Mouse (Mus musculus) embryonic facial prominence, embryonic 12.5 days (tissue): ENCODE data around the gene Sgip1. TPM values are rescaled to one million over a fixed set of nuclear protein-coding genes. Genes with fewer than 3 reads are reported as not detected.

Experiments
- ATAC-seq: fragments of 200-750 bp; cut with Nextera tagmentation; 2 replicates; pipeline ENCODE4 v1.8.0; 2017; ENCODE audit not compliant: insufficient number of reproducible peaks, insufficient read depth, low FRiP score, low TSS enrichment
- H3K27ac ChIP-seq: fragments of 300-500 bp; sonication (generic); 2 replicates; pipeline ENCODE4 v1.5.1; 2016; ENCODE audit warnings: mild to moderate bottlenecking
- H3K27me3 ChIP-seq: fragments of 300-500 bp; sonication (generic); 2 replicates; pipeline ENCODE4 v1.6.1; 2016; ENCODE audit warnings: mild to moderate bottlenecking, moderate library complexity
- H3K36me3 ChIP-seq: fragments of 300-500 bp; sonication (generic); 2 replicates; pipeline ENCODE4 v1.6.1; 2016; ENCODE audit warnings: mild to moderate bottlenecking
- H3K4me1 ChIP-seq: fragments of 300-500 bp; sonication (generic); 2 replicates; pipeline ENCODE4 v1.6.1; 2016
- H3K4me2 ChIP-seq: fragments of 300-500 bp; sonication (generic); replicated peaks from 2 replicates; pipeline ENCODE4 v1.6.1; 2016; ENCODE audit warnings: mild to moderate bottlenecking, moderate library complexity
- H3K4me3 ChIP-seq: fragments of 300-500 bp; sonication (generic); 2 replicates; pipeline ENCODE4 v1.5.1; 2016; ENCODE audit warnings: mild to moderate bottlenecking
- H3K9ac ChIP-seq: fragments of 300-500 bp; sonication (generic); 2 replicates; pipeline ENCODE4 v1.6.1; 2016; ENCODE audit warnings: mild to moderate bottlenecking, moderate library complexity
- H3K9me3 ChIP-seq: fragments of 300-500 bp; sonication (generic); 2 replicates; pipeline ENCODE4 v1.6.1; 2016; ENCODE audit warnings: mild to moderate bottlenecking, moderate library complexity
- WGBS: fragments of 180-500 bp; shearing (Covaris S2); methylation state at CpG from one replicate; pipeline ENCODE4 v1.1.7; 2016; 5-methylcytosine and 5-hydroxymethylcytosine counted together
- polyA plus RNA-seq: library from polyadenylated mRNA; unstranded; fragments of >200 nt; fragmentation: Nextera tagmentation; extraction: Ambion mirVana; gene quantifications from 2 replicates; pipeline ENCODE4 v1.2.1, GENCODE M21; 2016

The Sgip1 gene
- polyA plus RNA-seq, 1 experiment from 2014 or later: 14.1 TPM

DNA sequence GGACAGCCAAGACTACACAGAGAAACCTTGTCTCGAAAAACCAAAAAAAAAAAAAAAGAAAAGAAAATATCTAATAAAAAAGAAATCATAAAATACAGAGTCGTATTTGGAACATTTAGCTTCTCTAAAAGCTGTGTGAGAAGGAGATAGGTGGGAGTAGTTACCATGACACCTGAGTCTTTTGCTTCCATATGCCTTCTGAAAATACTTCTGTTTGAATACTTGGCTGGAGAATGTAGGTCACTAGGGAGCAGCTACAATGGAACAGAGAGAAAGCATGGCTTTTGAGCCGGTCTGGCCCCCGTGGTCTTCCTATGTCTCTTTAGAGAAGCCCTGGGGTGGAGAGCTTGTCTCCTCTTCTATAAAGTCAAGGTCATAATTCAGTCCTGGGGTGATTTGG, 143.1 kb downstream of the Sgip1 start:
- no peak for ATAC-seq
- no peak overlapping the region for H3K9ac ChIP-seq
- no peaks in the 10 kb centered on the region for H3K36me3 ChIP-seq
- H3K4me1 ChIP-seq: no peaks in the 10 kb centered on the region
- no peaks in the 10 kb centered on the region for H3K27me3 ChIP-seq
- 95% methylated on average over 4 of the region's 4 CpGs for WGBS
- H3K9me3 ChIP-seq: no peaks in the 10 kb centered on the region
- H3K4me3 ChIP-seq: no peak overlapping the region
- H3K27ac ChIP-seq: no peak overlapping the region
- no peak overlapping the region for H3K4me2 ChIP-seq

DNA sequence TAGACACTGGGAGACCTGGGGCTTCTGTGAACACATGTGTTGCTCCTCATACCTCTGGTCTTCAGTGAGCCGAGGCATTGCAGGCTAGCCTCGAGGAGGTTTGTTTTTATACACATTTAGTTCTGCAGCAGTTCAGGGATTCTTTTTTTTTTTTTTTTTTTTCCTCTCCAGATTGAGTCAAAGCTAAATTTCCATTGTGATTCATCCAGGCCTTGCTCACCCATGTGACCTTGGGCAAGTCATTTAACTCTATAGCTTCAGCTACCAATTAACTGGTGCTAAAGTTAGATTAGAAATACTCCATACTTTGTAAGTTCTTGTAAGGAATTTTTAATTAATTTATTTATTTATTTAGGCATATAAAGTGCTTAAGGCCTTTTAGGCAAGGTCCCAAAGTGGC, 145.4 kb downstream of the Sgip1 start:
- no peak overlapping the region for H3K9ac ChIP-seq
- H3K4me1 ChIP-seq: no peaks in the 10 kb centered on the region
- no peaks in the 10 kb centered on the region for H3K9me3 ChIP-seq
- H3K4me2 ChIP-seq: no peak overlapping the region
- no peak overlapping the region for H3K4me3 ChIP-seq
- H3K27me3 ChIP-seq: no peaks in the 10 kb centered on the region
- no peaks in the 10 kb centered on the region for H3K36me3 ChIP-seq
- WGBS: 76% methylated on average over 2 of the region's 2 CpGs
- no peak overlapping the region for H3K27ac ChIP-seq
- ATAC-seq: no peak

DNA sequence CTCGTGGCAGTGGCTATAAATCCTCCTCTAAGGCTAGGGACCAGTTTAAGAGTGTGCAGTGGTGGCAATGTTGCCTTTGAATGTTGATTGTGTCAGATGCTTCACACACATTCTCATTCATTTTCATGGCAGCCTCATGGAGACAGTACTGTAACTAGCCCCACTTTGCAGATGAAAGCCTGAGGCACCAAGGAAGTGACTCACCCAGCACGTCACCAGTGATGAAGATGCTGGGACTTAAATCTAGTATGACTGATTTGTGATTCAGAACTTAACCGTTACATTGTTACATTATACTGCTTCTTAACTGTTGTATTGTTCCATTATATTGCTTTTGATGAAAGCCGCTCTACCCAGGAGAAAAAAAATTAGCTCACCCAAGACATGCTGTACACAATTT, 145.8 kb downstream of the Sgip1 start:
- no peak overlapping the region for H3K4me2 ChIP-seq
- no peak overlapping the region for H3K27ac ChIP-seq
- 89% methylated on average over 4 of the region's 4 CpGs for WGBS
- no peaks in the 10 kb centered on the region for H3K4me1 ChIP-seq
- no peaks in the 10 kb centered on the region for H3K9me3 ChIP-seq
- H3K4me3 ChIP-seq: no peak overlapping the region
- ATAC-seq: no peak
- no peak overlapping the region for H3K9ac ChIP-seq
- no peaks in the 10 kb centered on the region for H3K27me3 ChIP-seq
- H3K36me3 ChIP-seq: no peaks in the 10 kb centered on the region

DNA sequence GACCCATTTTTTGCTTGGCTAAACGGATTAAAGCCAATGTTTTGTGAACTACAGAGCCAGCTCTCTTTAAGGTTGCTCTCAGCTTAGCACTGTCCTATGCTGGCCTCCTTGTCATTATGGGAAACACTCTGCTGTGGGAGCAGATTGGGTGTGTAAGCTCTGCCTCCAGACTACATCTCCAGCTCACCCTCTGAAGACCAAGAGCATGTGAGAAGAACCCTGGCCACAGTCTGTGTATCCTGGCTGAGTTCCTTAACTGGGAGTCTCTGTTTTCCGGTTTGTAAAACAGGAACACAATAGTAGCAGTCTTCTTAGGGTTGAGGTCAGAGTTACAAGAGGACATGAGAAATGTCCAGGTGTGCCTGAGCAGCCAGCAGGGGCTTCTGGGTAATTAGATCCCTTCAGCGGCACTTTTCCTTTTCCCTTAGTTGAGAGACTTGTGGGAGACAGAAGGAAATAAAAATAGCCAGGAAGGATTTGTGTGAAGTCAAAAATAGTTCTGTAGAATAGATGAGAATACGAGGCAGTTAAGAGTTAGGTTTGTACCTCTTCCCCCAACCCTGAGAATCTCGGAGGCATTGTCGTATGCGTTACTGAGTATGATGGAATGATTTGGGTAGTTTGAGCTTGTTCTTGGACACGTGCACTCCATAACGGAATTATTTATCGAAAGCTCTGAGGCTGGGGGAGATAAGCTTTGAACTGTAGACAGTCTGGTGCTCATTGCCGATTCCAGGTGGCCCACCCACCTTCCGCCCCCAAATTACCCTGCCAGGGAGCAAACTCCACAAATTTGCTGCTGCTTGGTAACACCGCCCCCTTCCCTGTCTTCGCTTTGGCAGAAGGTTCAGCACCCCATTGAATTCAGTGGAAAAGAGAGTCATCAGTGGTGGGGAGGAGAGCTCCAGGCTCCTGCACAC, 146.9 kb downstream of the Sgip1 start:
- Histone ChIP-seq H3K9me3 (no peaks in the 10 kb centered on the region), H3K4me3 (no peak overlapping the region), H3K36me3 (no peaks in the 10 kb centered on the region), H3K4me2 (no peak overlapping the region), H3K27me3 (no peaks in the 10 kb centered on the region), H3K9ac (no peak overlapping the region), H3K4me1 (no peaks in the 10 kb centered on the region), H3K27ac (no peak overlapping the region)
- 82% methylated on average over 14 of the region's 14 CpGs for WGBS
- ATAC-seq: no peak

DNA sequence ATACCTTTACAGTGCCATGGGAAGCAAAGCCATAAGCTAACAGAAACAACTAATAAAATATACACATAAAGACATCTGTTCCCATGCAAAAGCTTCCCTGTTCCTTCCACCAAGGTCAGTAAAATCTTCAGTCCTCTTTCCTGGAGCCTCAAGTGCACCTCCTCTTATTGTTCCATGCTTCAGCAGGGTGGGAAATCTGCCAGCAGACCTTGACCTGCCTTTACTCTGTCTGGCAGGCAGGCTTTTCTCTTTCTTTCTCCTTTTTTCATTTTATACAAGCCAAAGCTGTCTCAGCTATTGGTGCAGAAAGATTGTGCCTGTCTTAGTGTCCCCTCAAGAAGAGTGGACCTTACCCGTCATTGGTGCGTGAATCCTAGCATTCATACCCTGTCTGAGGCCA, 154.8 kb downstream of the Sgip1 start:
- WGBS: 96% methylated on average over 2 of the region's 2 CpGs
- H3K27me3 ChIP-seq: no peaks in the 10 kb centered on the region
- no peak overlapping the region for H3K9ac ChIP-seq
- no peaks in the 10 kb centered on the region for H3K4me1 ChIP-seq
- no peaks in the 10 kb centered on the region for H3K36me3 ChIP-seq
- peaks cover 5% of the 10 kb centered on the region; the same call in 1 of the 2 replicates for H3K9me3 ChIP-seq
- no peak overlapping the region for H3K27ac ChIP-seq
- H3K4me3 ChIP-seq: no peak overlapping the region
- H3K4me2 ChIP-seq: no peak overlapping the region
- ATAC-seq: no peak

DNA sequence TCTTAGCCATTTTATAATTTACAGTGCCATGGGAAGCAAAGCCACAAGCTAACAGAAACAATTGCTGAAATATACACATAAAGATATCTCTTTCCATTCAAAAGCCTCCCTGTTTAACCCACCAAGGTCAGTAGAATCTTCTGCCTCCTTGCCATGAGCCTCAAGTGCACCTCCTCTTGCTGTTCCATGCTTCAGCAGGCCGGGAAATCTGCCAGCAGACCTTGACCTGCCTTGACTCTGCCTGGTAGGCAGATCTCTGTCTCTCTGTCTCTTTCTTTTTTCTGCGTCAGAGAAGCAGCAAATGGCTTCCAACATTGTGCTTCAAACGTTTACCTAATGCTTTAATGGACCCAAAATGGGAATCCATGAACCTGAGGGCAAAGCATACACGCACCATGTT, 157.9 kb downstream of the Sgip1 start:
- no peak overlapping the region for H3K4me2 ChIP-seq
- no peaks in the 10 kb centered on the region for H3K36me3 ChIP-seq
- no peaks in the 10 kb centered on the region for H3K27me3 ChIP-seq
- no peak overlapping the region for H3K27ac ChIP-seq
- H3K4me1 ChIP-seq: no peaks in the 10 kb centered on the region
- no peak overlapping the region for H3K4me3 ChIP-seq
- H3K9me3 ChIP-seq: peaks cover 5% of the 10 kb centered on the region; the same call in 1 of the 2 replicates
- no peak overlapping the region for H3K9ac ChIP-seq
- no peak for ATAC-seq
- 72% methylated on average over 4 of the region's 4 CpGs for WGBS

DNA sequence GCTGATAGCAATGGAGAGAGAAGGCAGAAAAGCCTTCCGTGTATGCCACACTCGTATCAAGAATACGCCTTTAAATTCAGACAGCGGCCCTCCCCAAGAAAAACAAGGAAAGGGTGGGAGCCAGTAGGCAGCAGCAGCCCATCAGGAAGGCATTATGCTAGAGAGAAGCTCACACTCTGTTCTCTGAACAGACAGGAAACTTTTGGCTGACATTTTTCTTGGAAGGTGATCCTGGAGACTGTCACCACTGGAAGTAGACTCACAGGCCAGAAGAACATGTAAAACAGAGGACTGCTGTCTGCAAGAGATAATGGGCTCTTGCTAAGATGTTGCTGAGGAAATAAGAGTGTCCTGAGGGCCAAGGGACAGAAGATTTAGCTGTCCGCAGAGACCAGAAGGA, 158.6 kb downstream of the Sgip1 start:
- Histone ChIP-seq H3K4me2 (no peak overlapping the region), H3K9me3 (peaks cover 5% of the 10 kb centered on the region; the same call in 1 of the 2 replicates), H3K4me1 (no peaks in the 10 kb centered on the region), H3K27me3 (no peaks in the 10 kb centered on the region), H3K9ac (no peak overlapping the region), H3K4me3 (no peak overlapping the region), H3K27ac (no peak overlapping the region), H3K36me3 (no peaks in the 10 kb centered on the region)
- WGBS: 85% methylated on average over 5 of the region's 5 CpGs
- no peak for ATAC-seq

DNA sequence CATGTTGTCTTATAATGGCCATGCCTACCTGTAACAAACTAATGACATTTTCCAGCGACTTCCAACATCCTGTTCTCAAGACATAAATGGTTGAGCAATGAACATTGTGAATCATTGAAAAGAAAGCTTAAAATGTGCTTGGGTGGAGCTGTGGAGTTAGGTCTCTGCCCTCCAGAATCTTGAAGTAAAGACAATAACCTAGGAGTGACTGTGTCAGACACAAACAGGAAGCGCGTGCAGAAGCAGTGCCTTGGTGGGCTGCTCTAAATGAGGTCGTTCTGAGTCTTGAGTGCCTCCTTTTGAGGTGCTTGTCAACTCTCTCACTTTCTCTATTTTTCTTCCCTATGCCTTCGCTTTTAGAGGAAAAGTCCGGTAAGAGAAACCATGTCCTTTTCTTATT, 159.1 kb downstream of the Sgip1 start:
- Histone ChIP-seq H3K36me3 (no peaks in the 10 kb centered on the region), H3K9ac (no peak overlapping the region), H3K4me3 (no peak overlapping the region), H3K27me3 (no peaks in the 10 kb centered on the region), H3K27ac (no peak overlapping the region), H3K4me1 (no peaks in the 10 kb centered on the region), H3K9me3 (peaks cover 5% of the 10 kb centered on the region; the same call in 1 of the 2 replicates), H3K4me2 (no peak overlapping the region)
- WGBS: 84% methylated on average over 6 of the region's 6 CpGs
- no peak for ATAC-seq

DNA sequence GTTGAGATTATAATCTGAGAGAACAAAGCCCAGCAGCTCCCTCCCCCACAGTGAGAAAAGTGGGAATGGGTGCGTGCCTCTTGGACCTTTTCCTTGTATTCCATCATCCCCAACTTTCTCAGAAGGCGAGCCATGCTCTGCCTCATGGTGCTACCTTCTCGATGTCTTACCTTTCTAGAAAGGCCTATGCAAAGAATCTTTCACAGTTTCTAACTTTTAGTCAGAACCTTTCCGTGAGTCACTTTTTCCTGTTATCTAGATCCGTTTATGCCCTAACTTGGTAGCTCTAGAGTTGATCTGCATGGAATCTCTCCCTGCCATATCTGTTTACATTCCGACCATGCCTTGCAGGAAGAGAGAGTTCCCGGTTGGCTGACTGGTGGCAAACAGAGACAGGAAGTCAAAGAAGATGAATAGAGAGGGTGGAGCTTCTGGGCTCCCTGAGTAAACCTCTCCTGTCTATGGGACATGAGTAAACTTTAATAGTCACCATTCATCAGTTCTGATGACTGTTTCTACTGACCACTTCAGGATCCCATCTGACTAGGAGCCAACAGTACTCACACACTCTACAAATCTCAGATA, 166.8 kb downstream of the Sgip1 start:
- no peaks in the 10 kb centered on the region for H3K36me3 ChIP-seq
- no peaks in the 10 kb centered on the region for H3K9me3 ChIP-seq
- H3K9ac ChIP-seq: no peak overlapping the region
- no peaks in the 10 kb centered on the region for H3K27me3 ChIP-seq
- H3K4me3 ChIP-seq: no peak overlapping the region
- H3K4me1 ChIP-seq: no peaks in the 10 kb centered on the region
- no peak overlapping the region for H3K27ac ChIP-seq
- no peak for ATAC-seq
- 76% methylated on average over 7 of the region's 7 CpGs for WGBS
- H3K4me2 ChIP-seq: no peak overlapping the region

DNA sequence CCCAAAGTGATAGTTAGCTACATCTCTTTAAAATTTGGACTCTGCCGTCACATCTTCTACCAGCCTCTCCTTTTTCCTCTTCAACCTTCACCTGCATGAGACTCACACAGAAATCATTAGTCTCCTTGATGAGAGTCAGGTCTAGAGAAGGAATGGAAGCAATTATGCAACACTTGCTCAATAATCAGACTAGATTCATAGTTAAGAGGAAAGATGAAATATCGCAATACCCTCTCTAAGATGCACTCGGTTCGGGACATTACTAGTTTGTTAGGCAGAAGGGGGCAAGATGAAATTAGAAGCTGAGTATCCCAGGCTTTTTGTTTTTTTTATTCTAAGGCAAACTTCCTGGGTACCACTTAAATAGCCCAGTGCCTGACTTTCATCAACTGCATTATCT, 169.1 kb downstream of the Sgip1 start:
- no peaks in the 10 kb centered on the region for H3K27me3 ChIP-seq
- H3K36me3 ChIP-seq: no peaks in the 10 kb centered on the region
- ATAC-seq: no peak
- WGBS: 82% methylated on average over 4 of the region's 4 CpGs
- no peak overlapping the region for H3K4me3 ChIP-seq
- no peak overlapping the region for H3K9ac ChIP-seq
- H3K4me1 ChIP-seq: no peaks in the 10 kb centered on the region
- no peak overlapping the region for H3K27ac ChIP-seq
- no peak overlapping the region for H3K4me2 ChIP-seq
- no peaks in the 10 kb centered on the region for H3K9me3 ChIP-seq

DNA sequence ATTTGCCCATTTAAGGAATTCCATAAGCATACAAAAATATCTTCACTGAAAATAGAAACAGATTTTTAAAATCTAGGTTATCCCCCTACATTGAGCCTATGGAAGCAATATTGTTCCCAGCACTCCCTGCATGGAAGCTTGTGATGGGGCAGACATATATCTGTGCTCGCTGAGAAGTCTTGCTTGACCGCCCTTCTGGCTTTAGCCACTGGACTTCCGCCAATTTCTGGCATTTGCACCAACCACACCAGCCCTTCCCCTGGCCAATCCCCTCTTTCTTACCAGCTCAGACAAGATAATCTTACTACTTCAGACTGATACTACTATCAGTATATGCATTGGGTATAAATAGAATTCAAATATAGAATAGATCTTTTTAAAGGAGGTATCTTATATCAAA, 172.1 kb downstream of the Sgip1 start:
- H3K4me3 ChIP-seq: no peak overlapping the region
- H3K27ac ChIP-seq: no peak overlapping the region
- H3K4me1 ChIP-seq: no peaks in the 10 kb centered on the region
- no peak for ATAC-seq
- no peak overlapping the region for H3K4me2 ChIP-seq
- 81% methylated on average over 3 of the region's 3 CpGs for WGBS
- H3K36me3 ChIP-seq: no peaks in the 10 kb centered on the region
- no peak overlapping the region for H3K9ac ChIP-seq
- no peaks in the 10 kb centered on the region for H3K27me3 ChIP-seq
- no peaks in the 10 kb centered on the region for H3K9me3 ChIP-seq

DNA sequence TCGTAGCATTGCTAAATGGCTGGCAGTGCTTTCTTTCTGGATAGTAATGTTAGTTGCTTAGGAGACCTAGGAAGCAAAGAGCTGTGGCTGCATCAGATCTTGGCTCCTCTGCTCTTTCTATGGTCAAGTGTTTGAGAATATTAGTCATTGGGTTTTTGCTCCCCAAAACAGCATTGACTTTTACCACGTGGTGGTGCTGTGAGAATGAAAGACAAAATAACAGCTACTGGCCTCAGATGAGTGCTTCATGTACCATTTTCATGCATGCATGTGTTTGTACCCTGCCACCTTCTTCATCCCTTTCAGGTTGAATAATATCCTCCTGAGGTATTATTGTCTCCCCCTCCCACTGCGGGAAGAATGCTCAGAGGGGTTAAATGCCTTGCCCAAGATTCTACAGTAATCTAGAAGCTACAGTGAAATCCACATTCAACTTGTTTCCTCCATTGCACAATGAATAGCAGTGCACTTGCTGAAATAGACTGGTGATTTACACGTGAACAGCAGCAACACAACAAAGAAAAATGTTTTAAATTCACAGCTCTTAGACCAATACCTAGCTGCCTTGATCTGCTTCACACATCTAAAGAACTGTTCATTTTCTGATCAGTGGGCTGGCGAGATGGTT, 172.7 kb downstream of the Sgip1 start:
- H3K27ac ChIP-seq: no peak overlapping the region
- no peaks in the 10 kb centered on the region for H3K27me3 ChIP-seq
- no peaks in the 10 kb centered on the region for H3K4me1 ChIP-seq
- no peaks in the 10 kb centered on the region for H3K9me3 ChIP-seq
- H3K9ac ChIP-seq: no peak overlapping the region
- no peaks in the 10 kb centered on the region for H3K36me3 ChIP-seq
- WGBS: 78% methylated on average over 5 of the region's 5 CpGs
- no peak overlapping the region for H3K4me2 ChIP-seq
- ATAC-seq: no peak
- H3K4me3 ChIP-seq: no peak overlapping the region
